Mouse (Mus musculus): ENCODE measurements around the gene Nxpe4.

DNA sequence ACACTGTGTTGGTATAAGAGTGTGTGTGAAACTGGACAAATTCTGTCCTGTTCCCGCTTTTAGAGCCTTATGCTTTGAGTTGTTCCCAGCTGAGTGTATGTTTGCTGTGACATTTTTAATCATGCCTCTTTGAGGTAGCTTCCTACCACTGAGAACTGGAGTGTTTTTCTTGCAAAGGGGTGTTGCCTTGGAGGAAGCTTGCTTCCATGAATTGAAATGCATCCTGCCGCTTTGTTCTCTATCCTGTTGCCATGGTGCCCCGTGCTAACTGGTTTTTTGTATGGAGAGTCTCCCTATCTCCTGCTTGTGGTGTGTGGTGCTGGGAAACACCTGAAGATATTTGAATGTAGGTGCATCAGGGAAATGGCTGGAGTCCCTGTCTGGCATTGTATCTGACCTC lies 152.4 kb downstream of the Nxpe4 start:
- no peak for TF ChIP-seq POLR2A (IDR thresholded peaks at IDR 0.05; ENCODE audit: low read depth, low read length)
- TF ChIP-seq CTCF (IDR thresholded peaks at IDR 0.05; ENCODE audit: extremely low read depth, insufficient read length, insufficient replicate concordance, low read depth, low read length) = no peak
